Mouse (Mus musculus) olfactory bulb, adult 2 months (tissue): ENCODE data around the gene Gdpd1.

Experiments
- CTCF ChIP-seq: fragments of 200-500 bp; IDR thresholded peaks from 2 replicates; pipeline ENCODE4 v1.5.1; 2012; ENCODE audit warnings: low read depth, mild to moderate bottlenecking, low read length, moderate library complexity; ENCODE audit not compliant: insufficient read depth
- POLR2A ChIP-seq: fragments of 200-500 bp; IDR thresholded peaks from 2 replicates; pipeline ENCODE4 v1.6.1; 2012; ENCODE audit warnings: mild to moderate bottlenecking, low read depth, low read length, moderate library complexity; ENCODE audit not compliant: insufficient read depth

DNA sequence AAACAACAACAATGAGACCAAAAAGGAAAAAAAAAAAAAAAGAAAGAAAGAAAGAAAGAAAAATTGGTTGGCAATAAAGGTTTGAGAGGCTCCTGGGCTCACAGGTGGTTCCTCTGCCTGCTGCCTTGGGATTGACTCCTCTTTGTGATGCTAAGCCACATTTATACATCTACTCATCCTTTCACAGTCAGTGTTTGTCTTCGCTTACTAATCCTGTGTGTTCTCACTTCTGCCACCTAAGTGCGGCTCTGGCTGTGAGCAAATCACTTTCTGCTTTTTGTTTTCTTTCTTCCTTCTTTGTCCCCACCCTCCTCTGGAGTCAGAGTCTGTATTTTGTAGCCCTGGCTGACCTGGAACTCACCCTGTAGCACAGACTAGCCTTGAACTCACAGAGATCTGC is 77.6 kb downstream of the Gdpd1 start:
- no peak for TF ChIP-seq POLR2A
- TF ChIP-seq CTCF, result no peak
